Mouse (Mus musculus): Measurements from ENCODE around the gene Cd83. TPM values are rescaled to one million over a fixed set of nuclear protein-coding genes. Genes with fewer than 3 reads are reported as not detected.

Gene Cd83
- polyA plus RNA-seq, 1 experiment from 2014 or later, result 9.0 TPM

DNA sequence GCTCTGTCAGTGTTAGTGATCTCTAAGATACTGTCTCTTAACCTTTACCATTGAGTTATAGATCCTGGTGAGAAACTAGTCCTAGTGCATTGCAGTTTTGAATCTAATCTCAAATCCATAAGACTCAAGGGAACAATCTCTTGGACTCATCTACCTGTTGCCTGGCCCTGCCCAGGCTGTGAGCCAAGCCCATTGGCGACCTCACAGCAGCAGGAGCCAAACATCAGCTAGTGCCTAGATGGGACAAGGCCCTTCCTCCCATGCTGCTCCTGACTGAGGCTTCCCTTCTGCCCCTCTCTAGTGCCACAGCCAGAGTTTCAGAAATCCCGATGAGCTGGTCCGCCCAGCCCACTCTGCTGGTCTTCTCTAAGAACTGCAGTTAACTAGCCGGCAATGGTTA, 14.1 kb downstream of the Cd83 start:
- Histone ChIP-seq H3K4me3 (replicated peaks) (no peak overlapping the region), H3K36me3 (no peaks in the 10 kb centered on the region), H3K9me3 (no peaks in the 10 kb centered on the region), H3K27ac (no peak overlapping the region), H3K9ac (no peak overlapping the region), H3K4me2 (no peak overlapping the region), H3K27me3 (replicated peaks) (no peaks in the 10 kb centered on the region), H3K4me1 (0 out of 2 replicates have a peak, but pooled peaks cover 3% of the 10 kb centered on the region)
- 74% methylated on average over 4 of the region's 4 CpGs for WGBS
- ATAC-seq (ENCODE audit: insufficient read depth, low FRiP score, low read depth), result no peak

DNA sequence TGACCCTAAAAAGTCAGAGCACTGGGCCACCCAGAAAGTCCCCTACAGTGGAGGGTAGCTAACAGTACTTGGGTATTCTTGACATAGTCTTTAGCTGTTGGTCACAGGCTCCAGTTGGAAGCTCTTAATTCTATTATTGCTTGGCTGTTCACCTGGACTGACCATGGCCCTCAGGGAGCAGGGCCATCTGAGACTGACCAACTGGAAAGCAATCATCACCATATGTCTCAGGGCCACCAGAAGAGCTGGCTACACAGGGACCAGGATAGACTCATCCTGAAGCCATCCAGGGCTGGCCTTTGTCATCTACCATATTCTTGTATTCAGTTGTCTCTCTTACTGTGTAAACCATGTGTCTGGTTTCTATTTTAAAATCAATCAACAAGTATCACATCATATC, 15.6 kb downstream of the Cd83 start:
- no peaks in the 10 kb centered on the region for H3K36me3 ChIP-seq
- no peaks in the 10 kb centered on the region for H3K9me3 ChIP-seq
- no peak overlapping the region for H3K9ac ChIP-seq
- no peak overlapping the region for H3K4me2 ChIP-seq
- H3K4me3 ChIP-seq (replicated peaks), result no peak overlapping the region
- H3K27ac ChIP-seq, result no peak overlapping the region
- ATAC-seq (ENCODE audit: insufficient read depth, low FRiP score, low read depth), result no peak
- H3K4me1 ChIP-seq, result 0 out of 2 replicates have a peak, but pooled peaks cover 3% of the 10 kb centered on the region
- H3K27me3 ChIP-seq (replicated peaks), result no peaks in the 10 kb centered on the region

- Histone ChIP-seq H3K4me3 (replicated peaks) (no peak overlapping the region), H3K27ac (no peak overlapping the region), H3K27me3 (replicated peaks) (no peaks in the 10 kb centered on the region), H3K9me3 (no peaks in the 10 kb centered on the region), H3K9ac (no peak overlapping the region), H3K4me1 (0 out of 2 replicates have a peak, but pooled peaks cover 3% of the 10 kb centered on the region), H3K36me3 (no peaks in the 10 kb centered on the region), H3K4me2 (no peak overlapping the region)
- no peak for ATAC-seq (ENCODE audit: insufficient read depth, low FRiP score, low read depth)
- 44% methylated on average over 3 of the region's 3 CpGs for WGBS
These were observed 17.4 kb downstream of the Cd83 start for GRCm38 (mm10) chr13:43801961-43802360.

DNA sequence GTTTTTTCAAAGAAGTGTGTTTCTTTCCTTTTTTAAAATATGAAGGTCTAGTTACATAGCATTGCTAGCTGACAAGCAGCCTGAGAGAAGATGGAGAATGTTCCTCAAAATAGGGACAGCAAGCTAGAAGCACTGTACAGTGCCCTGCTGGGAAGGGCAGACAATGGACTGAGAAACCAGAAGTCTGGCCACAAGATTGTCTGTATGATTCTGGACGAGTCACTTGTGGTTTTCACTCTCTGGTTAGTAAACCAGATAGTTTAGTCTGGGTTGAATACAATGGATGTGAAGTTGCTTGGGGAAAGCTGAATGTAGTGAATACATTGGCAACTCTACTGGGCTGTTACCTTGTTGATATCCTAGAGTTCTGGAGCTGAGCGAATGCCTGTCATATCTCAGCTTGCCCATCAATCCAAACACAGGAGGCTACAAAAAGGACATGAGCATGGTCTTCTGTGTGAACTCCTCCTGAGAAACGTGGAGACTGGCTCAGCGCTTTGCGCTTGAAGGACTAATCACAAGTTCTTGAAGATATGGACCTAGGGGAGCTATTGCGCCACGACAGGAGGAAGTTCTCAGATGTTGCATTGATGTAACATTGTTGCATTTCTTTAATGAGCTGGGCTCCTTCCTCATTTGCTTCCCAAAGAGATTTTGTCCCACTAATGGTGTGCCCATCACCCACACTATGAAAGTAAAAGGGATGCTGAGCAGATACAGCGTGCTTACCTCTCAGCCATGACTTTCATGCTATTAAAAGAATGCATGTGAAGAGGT, 18.0 kb downstream of the Cd83 start:
- H3K36me3 ChIP-seq, result no peaks in the 10 kb centered on the region
- WGBS, result 76% methylated on average over 8 of the region's 8 CpGs

DNA sequence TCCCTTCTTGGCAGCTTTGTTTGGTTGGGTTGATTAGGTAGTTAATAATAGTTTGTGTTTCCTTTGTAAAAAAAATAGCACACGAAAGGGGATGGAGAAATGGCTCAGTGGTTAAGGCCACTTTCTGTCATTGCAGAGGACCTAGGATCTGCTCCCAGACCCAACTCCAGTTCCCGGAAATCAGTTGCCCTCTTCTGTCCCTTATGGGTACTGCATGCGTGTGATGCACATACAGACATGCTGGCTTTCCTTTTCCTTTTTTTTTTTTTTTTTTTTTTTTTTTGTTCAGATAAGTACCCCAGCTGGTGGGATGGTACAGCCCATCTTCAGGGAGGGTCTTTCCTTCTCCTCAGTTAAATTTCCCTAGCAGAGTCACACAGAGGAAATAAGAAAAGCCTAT, 20.1 kb downstream of the Cd83 start:
- H3K4me2 ChIP-seq, result no peak overlapping the region
- no peak overlapping the region for H3K9ac ChIP-seq
- no peaks in the 10 kb centered on the region for H3K4me1 ChIP-seq
- ATAC-seq (ENCODE audit: insufficient read depth, low FRiP score, low read depth), result no peak
- H3K36me3 ChIP-seq, result no peaks in the 10 kb centered on the region
- WGBS, result 91% methylated on average over 3 of the region's 3 CpGs
- no peaks in the 10 kb centered on the region for H3K27me3 ChIP-seq (replicated peaks)
- no peak overlapping the region for H3K4me3 ChIP-seq (replicated peaks)
- H3K27ac ChIP-seq, result no peak overlapping the region
- H3K9me3 ChIP-seq, result no peaks in the 10 kb centered on the region

More for the DNA sequence above, 18.0 kb downstream of the Cd83 start:
- H3K27me3 ChIP-seq (replicated peaks), result no peaks in the 10 kb centered on the region
- H3K4me2 ChIP-seq, result no peak overlapping the region
- no peak overlapping the region for H3K4me3 ChIP-seq (replicated peaks)
- no peaks in the 10 kb centered on the region for H3K4me1 ChIP-seq
- no peak overlapping the region for H3K9ac ChIP-seq
- H3K27ac ChIP-seq, result peak overlapping the region; percentile 63
- no peak for ATAC-seq (ENCODE audit: insufficient read depth, low FRiP score, low read depth)
- no peaks in the 10 kb centered on the region for H3K9me3 ChIP-seq

DNA sequence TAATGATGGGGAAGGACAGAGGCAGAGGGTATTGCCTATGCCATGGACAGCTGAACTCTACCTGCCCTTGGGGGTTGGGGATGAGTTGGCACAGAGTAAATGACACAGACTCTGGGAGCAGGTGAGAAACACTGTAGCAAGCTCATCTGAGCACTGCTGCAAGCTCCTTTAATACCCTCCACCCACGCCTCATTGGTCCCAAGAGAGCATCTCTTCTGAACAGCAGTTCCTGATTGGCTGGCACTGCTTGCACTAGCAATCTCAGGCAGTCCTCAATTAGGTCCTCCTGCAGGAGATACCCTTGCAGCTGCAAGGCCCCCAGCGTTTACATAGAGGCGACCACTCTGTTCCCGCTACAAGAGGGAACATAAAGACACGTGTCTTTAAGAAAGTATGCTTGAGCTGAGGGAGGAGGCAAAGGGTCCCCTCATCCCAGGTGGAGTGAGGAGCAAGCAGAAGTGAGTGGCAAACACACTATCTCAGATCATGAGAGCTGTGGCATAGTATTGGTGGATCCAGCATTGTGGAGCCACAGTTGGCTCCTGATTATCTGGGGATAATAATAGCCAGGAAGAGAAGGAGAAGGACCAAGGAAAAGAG, 20.7 kb downstream of the Cd83 start:
- 88% methylated on average over 5 of the region's 5 CpGs for WGBS
- Histone ChIP-seq H3K36me3 (no peaks in the 10 kb centered on the region), H3K4me3 (replicated peaks) (no peak overlapping the region), H3K27me3 (replicated peaks) (no peaks in the 10 kb centered on the region), H3K27ac (no peak overlapping the region), H3K9me3 (no peaks in the 10 kb centered on the region), H3K4me2 (no peak overlapping the region), H3K4me1 (no peaks in the 10 kb centered on the region), H3K9ac (no peak overlapping the region)
- no peak for ATAC-seq (ENCODE audit: insufficient read depth, low FRiP score, low read depth)

DNA sequence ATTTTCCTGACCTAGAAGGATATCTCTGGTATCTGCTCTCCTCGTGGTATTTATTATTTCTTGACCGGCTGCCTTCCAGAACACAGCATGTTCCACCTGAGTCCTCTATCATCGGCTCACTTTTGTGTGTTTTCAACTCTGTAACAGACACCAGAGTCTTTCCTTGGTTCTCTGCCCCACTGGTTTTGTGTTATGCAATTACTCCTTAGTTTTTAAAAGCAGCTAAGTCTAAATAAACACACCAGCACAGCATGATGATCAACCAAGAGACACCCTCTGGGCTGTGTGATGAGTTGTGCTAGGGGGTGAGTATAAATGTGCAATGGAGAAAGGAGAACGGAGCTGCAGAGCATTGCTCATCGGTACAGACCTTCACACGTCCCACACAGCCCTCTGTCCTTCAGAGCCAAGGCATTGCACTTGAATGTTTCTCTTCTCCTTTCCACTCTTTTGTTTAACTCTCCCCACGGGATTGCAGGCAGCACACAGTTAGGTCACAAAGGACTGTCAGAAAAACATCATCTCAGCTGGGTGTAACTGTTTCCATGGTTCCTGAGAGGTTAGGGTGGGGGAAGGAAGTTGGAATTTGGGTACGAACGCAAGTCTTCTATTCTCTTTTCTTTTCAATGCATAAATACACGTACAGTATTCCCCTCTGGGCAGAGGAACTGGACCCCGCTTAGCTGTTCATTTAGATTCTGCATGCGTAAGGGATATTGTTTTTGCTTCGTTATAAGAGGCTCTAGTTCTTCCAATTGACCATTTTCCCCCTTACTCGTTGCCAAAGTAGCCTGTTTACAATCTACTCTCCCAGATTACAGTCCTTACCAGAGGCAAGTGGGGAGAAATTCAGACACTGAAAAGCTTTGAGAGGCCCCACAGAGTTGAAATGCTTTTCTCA, 22.0 kb downstream of the Cd83 start:
- Histone ChIP-seq H3K36me3 (no peaks in the 10 kb centered on the region), H3K4me3 (replicated peaks) (no peak overlapping the region), H3K4me2 (no peak overlapping the region), H3K27ac (no peak overlapping the region), H3K27me3 (replicated peaks) (no peaks in the 10 kb centered on the region), H3K4me1 (no peaks in the 10 kb centered on the region), H3K9me3 (no peaks in the 10 kb centered on the region), H3K9ac (no peak overlapping the region)
- ATAC-seq (ENCODE audit: insufficient read depth, low FRiP score, low read depth), result no peak
- 63% methylated on average over 14 of the region's 14 CpGs for WGBS

- H3K9ac ChIP-seq, result no peak overlapping the region
- 79% methylated on average over 3 of the region's 3 CpGs for WGBS
- no peak overlapping the region for H3K4me3 ChIP-seq (replicated peaks)
- H3K9me3 ChIP-seq, result no peaks in the 10 kb centered on the region
- ATAC-seq (ENCODE audit: insufficient read depth, low FRiP score, low read depth), result no peak
- H3K27me3 ChIP-seq (replicated peaks), result no peaks in the 10 kb centered on the region
- no peaks in the 10 kb centered on the region for H3K36me3 ChIP-seq
- no peak overlapping the region for H3K4me2 ChIP-seq
- no peak overlapping the region for H3K27ac ChIP-seq
- H3K4me1 ChIP-seq, result no peaks in the 10 kb centered on the region
These were observed 22.7 kb downstream of the Cd83 start for GRCm38 (mm10) chr13:43807272-43807675.

DNA sequence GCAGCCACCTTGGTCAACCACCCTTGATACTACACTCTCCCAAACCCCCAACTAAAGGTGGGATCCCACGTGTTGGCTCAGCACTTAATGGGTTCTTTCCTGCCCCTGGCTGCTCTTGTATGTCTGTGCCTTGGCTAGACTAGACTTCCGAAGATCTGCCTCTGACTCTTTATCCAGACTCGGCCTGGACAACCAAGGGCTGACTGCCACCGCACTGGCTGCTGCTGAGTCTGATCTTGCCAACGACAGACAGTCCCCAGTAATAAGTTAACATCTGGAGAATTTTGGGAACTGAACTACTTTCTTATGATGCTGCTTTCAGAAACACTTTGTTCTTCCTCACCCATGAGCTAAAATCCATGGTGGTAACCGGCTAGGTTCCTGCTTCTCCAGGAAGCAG, 26.0 kb downstream of the Cd83 start:
- no peak overlapping the region for H3K27ac ChIP-seq
- H3K4me3 ChIP-seq (replicated peaks), result no peak overlapping the region
- no peaks in the 10 kb centered on the region for H3K27me3 ChIP-seq (replicated peaks)
- H3K36me3 ChIP-seq, result no peaks in the 10 kb centered on the region
- no peak overlapping the region for H3K9ac ChIP-seq
- no peak overlapping the region for H3K4me2 ChIP-seq
- ATAC-seq (ENCODE audit: insufficient read depth, low FRiP score, low read depth), result no peak
- H3K9me3 ChIP-seq, result no peaks in the 10 kb centered on the region
- no peaks in the 10 kb centered on the region for H3K4me1 ChIP-seq
- 84% methylated on average over 6 of the region's 6 CpGs for WGBS

- no peaks in the 10 kb centered on the region for H3K36me3 ChIP-seq
- H3K9ac ChIP-seq, result no peak overlapping the region
- H3K27me3 ChIP-seq (replicated peaks), result no peaks in the 10 kb centered on the region
- H3K4me2 ChIP-seq, result no peak overlapping the region
- H3K4me1 ChIP-seq, result no peaks in the 10 kb centered on the region
- no peak overlapping the region for H3K27ac ChIP-seq
- 86% methylated on average over 3 of the region's 3 CpGs for WGBS
- H3K4me3 ChIP-seq (replicated peaks), result no peak overlapping the region
- no peak for ATAC-seq (ENCODE audit: insufficient read depth, low FRiP score, low read depth)
- H3K9me3 ChIP-seq, result no peaks in the 10 kb centered on the region
These were observed 27.3 kb downstream of the Cd83 start for GRCm38 (mm10) chr13:43811835-43812234.

DNA sequence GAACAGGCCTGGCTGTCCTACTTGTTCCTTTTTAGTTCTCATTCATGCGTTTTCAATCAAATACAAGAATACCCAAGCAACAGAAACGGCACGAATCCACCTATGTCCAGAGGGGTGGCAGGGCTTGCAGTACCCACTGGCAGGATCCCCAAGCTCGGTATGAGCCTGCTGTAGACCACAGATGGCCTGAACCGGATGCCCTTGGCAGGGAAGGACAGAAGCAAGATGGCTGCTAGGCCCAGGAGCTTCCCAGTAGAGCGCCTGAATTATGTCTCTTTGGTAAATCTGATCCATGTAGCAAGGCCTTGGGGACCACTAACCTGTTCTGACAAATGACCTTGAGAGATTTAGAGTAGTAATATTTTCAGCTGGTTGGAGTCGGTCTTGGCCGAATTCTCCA, 28.9 kb downstream of the Cd83 start:
- H3K27me3 ChIP-seq (replicated peaks), result no peaks in the 10 kb centered on the region
- ATAC-seq (ENCODE audit: insufficient read depth, low FRiP score, low read depth), result no peak
- no peaks in the 10 kb centered on the region for H3K9me3 ChIP-seq
- H3K4me3 ChIP-seq (replicated peaks), result no peak overlapping the region
- no peak overlapping the region for H3K4me2 ChIP-seq
- 90% methylated on average over 8 of the region's 8 CpGs for WGBS
- no peaks in the 10 kb centered on the region for H3K36me3 ChIP-seq
- no peaks in the 10 kb centered on the region for H3K4me1 ChIP-seq
- H3K9ac ChIP-seq, result no peak overlapping the region
- H3K27ac ChIP-seq, result no peak overlapping the region

DNA sequence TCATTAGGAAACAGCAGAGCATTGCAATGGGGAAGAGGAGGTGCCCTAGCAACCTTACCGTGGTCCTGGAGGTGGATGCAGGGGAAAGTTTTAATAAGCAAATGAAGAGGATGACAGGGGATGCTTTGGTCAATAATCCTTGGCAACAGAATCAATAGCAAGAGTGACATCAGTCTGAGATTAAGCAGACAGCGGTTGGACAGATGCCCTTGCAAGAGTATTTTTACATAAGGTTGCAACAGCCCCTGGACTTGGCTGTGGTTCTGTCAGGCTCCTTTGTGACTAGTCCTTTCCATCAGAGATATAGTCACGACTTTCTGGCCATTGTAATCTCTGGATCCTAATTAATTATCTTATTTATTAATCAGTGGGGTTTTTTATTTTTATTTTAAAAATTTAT, 32.9 kb downstream of the Cd83 start:
- no peak overlapping the region for H3K4me3 ChIP-seq (replicated peaks)
- H3K9me3 ChIP-seq, result no peaks in the 10 kb centered on the region
- no peak overlapping the region for H3K27ac ChIP-seq
- WGBS, result 76% methylated on average over 3 of the region's 3 CpGs
- H3K36me3 ChIP-seq, result no peaks in the 10 kb centered on the region
- H3K4me1 ChIP-seq, result no peaks in the 10 kb centered on the region
- H3K27me3 ChIP-seq (replicated peaks), result no peaks in the 10 kb centered on the region
- no peak overlapping the region for H3K9ac ChIP-seq
- ATAC-seq (ENCODE audit: insufficient read depth, low FRiP score, low read depth), result no peak
- no peak overlapping the region for H3K4me2 ChIP-seq

All from stomach, embryonic 15.5 days (tissue).